Mouse (Mus musculus) spleen, postnatal 10 days (tissue): Measurements from ENCODE around the gene Slc9a9.

Experiments
- DNase-seq, 2 experiments: peaks; one replicate each; pipeline ENCODE4 v3.0.0; 2021 to 2022; ENCODE audit warnings: low spot score in 2 of 2

The Slc9a9 gene

DNA sequence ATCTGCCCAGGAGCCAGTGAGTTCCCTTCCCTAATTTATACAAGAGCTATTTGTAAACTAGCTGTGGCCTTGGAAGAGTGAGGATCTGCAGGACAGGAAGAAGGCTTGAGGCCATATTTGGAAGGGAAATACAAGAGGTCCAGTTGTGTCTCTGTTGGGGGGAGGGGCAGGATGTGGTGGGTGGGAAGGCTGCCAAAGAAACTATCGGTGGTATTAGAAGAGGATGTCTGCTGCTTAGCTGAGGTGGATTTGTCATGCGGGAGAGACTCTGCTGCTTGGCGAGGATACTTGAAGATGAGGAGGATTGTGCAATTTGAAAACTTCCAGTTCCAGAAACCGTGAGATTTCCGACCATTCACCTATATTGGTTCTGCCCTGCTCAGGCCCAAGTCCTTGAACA, 524.4 kb downstream of the Slc9a9 start:
- no peak for DNase-seq

GRCm38 (mm10) chr9:95207661-95208060, 538.0 kb downstream of the Slc9a9 start:
- no peak for DNase-seq

- no peak for DNase-seq
Measured at GRCm38 (mm10) chr9:95208681-95209080, 539.0 kb downstream of the Slc9a9 start.

GRCm38 (mm10) chr9:95220009-95220408, 550.3 kb downstream of the Slc9a9 start:
- no peak for DNase-seq

DNA sequence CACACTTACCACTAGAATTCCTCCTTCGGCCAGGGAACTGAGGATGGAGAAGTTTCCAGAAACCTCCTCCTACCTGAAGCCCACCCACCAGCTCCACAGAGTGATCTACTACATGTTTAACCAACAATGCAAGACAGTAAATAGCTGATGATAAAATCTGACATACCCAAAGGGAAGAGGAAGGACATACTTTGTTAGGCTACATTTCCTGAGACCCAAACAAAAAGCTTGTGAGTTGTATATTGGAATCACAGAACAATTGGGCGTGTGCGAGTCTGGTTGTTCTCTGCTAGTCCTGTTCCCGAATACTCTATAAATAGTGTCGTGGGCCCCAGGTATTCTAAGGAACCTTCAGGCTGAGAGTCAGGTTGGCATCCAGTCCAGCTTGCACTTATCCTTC, 551.6 kb downstream of the Slc9a9 start:
- no peak for DNase-seq

- no peak for DNase-seq
Measured at GRCm38 (mm10) chr9:95226986-95227385, 557.3 kb downstream of the Slc9a9 start.

DNA sequence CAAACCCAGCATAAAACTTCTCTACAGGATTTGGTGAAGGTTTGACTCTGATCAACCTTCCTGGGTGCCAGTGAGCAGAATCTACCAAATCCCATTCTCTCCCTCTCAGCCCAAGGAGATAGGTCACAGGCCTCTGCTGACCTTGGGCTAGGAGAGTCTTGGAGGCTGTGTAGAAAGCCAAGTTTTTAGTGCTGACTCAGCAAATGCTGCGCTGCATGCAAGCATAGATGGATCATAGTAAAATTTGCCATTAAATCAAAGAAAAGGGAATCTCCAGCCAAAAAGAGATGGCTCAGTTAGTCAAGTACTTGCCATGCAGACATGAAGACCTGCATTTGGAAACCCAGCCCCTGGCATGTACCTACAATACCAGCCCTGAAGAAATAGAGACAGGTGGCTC, 558.4 kb downstream of the Slc9a9 start:
- DNase-seq = no peak

- no peak for DNase-seq
Measured at GRCm38 (mm10) chr9:95229147-95229546, 559.4 kb downstream of the Slc9a9 start.

DNA sequence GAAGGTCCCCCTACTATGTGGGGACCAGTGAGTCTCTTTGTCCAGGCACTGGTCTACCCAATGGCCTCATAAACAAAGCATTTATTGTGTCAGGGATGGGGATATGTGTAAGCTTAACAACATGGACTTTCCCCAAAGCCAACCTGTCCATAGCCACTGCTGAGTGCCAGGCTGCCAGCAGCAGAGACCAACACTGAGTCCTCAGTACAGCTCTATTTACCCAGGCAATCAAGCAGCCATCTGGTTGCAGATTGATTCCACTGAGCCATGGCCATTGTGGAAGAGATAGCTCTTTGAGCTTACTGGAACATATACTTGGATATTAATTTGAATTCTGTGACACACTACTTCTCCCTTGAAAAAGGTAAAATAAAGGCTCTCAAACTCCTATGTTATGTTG, 570.2 kb downstream of the Slc9a9 start:
- DNase-seq = no peak

GRCm38 (mm10) chr9:95242628-95243195, 573.0 kb downstream of the Slc9a9 start:
- no peak for DNase-seq

DNA sequence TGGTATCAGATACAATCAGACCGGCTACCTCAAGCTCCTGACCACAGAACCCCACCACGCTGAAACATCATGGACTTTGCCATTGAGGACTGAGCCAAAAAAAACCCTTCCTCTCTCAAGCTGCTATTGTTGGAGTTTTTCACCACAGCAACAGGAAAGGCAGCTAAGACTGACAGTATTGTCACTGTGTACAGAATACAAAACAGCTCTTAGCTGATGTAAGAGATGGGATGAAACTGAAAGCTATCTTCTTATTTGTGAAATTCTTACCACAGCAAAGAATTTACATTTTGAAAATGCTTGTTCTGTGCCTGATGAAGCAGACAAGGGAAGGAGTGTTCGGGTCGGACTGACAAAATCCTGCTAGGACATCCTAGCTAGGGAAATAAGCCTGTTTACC, 584.5 kb downstream of the Slc9a9 start:
- no peak for DNase-seq

- no peak for DNase-seq
Measured at GRCm38 (mm10) chr9:95255844-95256243, 586.1 kb downstream of the Slc9a9 start.

GRCm38 (mm10) chr9:95256680-95257316, 587.1 kb downstream of the Slc9a9 start:
- no peak for DNase-seq

DNA sequence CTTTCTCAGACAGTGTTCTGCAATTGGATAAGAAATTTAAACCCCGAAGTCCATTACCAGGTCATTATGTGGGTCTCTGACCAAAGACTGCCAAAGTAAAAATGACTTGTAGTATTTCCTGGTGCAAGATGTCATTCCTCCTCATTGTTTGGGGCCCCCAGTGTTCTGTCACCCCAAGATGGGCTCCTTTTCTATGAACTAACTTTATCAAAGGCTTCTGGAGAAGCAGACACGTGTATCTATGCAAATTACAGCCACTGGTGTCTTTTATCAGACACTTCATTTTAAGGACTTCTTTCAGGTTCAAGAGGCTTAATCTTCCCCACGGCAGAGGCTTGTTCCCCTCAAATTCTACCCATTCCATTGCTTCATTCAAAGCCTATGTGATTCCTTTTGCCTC, 593.1 kb downstream of the Slc9a9 start:
- no peak for DNase-seq

- no peak for DNase-seq
Measured at GRCm38 (mm10) chr9:95263867-95264509, 594.3 kb downstream of the Slc9a9 start.

DNA sequence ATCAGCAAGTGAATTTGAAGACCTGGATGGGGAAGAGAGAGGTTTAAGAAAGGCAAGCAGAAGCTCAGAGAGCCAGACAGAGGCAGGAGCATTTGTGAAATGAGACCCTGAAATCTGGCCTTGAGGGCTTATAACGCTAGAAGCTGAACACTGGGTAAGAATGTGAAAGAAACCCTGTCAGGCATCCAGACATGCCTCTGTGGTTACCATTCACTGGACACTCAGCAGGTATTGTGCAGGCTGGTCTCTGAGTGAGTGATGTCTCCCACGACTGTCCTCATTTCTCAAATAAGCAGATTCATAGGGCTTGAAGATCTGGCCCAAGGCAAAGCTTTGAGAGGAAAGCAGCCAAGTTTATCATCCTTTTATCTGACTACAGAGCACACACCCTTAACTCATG, 596.5 kb downstream of the Slc9a9 start:
- DNase-seq = no peak

DNA sequence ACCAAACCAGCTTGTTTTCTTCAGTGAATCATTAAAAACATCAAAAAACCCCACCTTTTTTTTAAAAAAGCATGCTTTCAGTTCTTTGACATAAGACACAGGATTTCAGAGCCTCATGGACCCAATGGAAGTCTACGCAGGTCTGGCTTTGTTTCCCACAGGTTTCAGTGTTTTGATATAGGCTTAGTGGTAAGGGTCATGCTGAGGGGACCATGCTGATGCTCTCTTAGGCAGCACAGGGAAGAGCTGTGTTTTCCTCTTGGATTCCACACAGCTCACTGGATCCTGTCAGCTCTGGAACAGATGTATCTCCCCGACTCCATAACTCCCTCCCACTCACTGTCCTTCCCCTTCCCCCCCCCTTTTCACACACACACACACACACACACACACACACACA, 597.2 kb downstream of the Slc9a9 start:
- no peak for DNase-seq

DNA sequence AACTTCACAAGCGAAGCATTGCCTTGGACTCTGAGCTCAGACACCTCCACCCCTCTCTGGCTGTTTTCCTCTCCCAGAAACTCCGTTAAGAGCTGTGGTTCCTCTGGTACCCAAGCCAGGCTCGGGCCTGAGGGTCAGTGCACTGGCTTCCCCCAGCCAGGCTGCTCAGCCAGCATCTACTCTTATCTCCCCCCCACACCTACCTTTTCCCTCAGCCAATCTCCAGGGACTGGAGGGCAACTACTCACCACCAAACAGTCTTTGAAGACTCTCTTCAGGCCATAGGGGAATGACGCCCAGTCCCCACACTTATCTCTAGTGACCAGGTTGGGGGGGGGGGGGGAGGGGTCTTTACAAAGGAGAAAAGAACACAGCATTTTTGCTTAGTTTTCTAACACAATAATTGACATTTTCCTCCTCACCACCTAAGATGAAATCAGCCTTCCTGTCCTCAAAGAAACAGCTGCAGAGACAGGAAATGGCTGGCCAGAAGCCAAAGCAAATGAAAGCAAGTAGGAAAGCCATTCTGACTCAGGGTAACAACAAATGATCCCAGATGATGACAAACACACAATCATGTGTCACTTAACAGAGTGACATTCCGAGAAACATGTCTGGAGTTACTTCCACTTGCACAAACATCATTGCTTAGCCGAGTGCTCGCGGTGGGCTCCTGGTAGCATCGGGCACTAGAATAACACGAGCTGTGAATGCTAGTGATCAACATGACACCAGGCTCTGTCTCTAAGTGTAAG, 610.1 kb downstream of the Slc9a9 start:
- peak in 1 of 2 experiments; percentile 28 for DNase-seq
